Mouse (Mus musculus) limb, embryonic 13.5 days (tissue): ENCODE data around the gene Cerk. TPM values are rescaled to one million over a fixed set of nuclear protein-coding genes. Genes with fewer than 3 reads are reported as not detected.

Experiments used
- ATAC-seq: fragments of 200-750 bp; cut with Nextera tagmentation; 2 replicates; pipeline ENCODE4 v1.8.0; 2017; ENCODE audit warnings: low read depth, moderate number of reproducible peaks, moderate TSS enrichment; ENCODE audit not compliant: low FRiP score
- H3K27ac ChIP-seq: fragments of 300-500 bp; sonication (generic); 2 replicates; pipeline ENCODE4 v1.5.1; 2015; ENCODE audit warnings: inconsistent platforms, mild to moderate bottlenecking, moderate library complexity
- H3K27me3 ChIP-seq: fragments of 300-500 bp; sonication (generic); 2 replicates; pipeline ENCODE4 v1.6.1; 2015; ENCODE audit warnings: mild to moderate bottlenecking, inconsistent platforms
- H3K36me3 ChIP-seq: fragments of 300-500 bp; sonication (generic); 2 replicates; pipeline ENCODE4 v1.6.1; 2015; ENCODE audit warnings: inconsistent platforms, mild to moderate bottlenecking, moderate library complexity
- H3K4me1 ChIP-seq: fragments of 300-500 bp; sonication (generic); 2 replicates; pipeline ENCODE4 v1.6.1; 2015; ENCODE audit warnings: inconsistent platforms
- H3K4me2 ChIP-seq: fragments of 300-500 bp; sonication (generic); replicated peaks from 2 replicates; pipeline ENCODE4 v1.6.1; 2015; ENCODE audit warnings: inconsistent platforms, mild to moderate bottlenecking, moderate library complexity
- H3K4me3 ChIP-seq: fragments of 300-500 bp; sonication (generic); 2 replicates; pipeline ENCODE4 v1.5.1; 2015; ENCODE audit warnings: moderate library complexity, mild to moderate bottlenecking, inconsistent platforms
- H3K9ac ChIP-seq: fragments of 300-500 bp; sonication (generic); 2 replicates; pipeline ENCODE4 v1.6.1; 2015; ENCODE audit warnings: mild to moderate bottlenecking, inconsistent platforms
- H3K9me3 ChIP-seq: fragments of 300-500 bp; sonication (generic); 2 replicates; pipeline ENCODE4 v1.6.1; 2016; ENCODE audit warnings: inconsistent platforms
- WGBS: fragments of 180-500 bp; shearing (Covaris S2); methylation state at CpG from one replicate; pipeline ENCODE4 v1.1.7; 2015; 5-methylcytosine and 5-hydroxymethylcytosine counted together
- polyA plus RNA-seq: library from polyadenylated mRNA; unstranded; fragments of >200 nt; fragmentation: Nextera tagmentation; extraction: Ambion mirVana; gene quantifications from 2 replicates; pipeline ENCODE4 v1.2.1, GENCODE M21; 2015

Cerk gene
- polyA plus RNA-seq, 1 experiment from 2014 or later: 18.6 TPM

- ATAC-seq: no peak
- Histone ChIP-seq H3K27me3 (no peaks in the 10 kb centered on the region), H3K4me2 (no peak overlapping the region), H3K4me3 (no peak overlapping the region), H3K9ac (no peak overlapping the region), H3K4me1 (peaks cover 32% of the 10 kb centered on the region), H3K36me3 (peaks cover 32% of the 10 kb centered on the region), H3K27ac (no peak overlapping the region), H3K9me3 (no peaks in the 10 kb centered on the region)
- WGBS: 56% methylated on average over 5 of the region's 5 CpGs
Observed at GRCm38 (mm10) chr15:86116421-86116820, 69.5 kb downstream of the Cerk start.

- Histone ChIP-seq H3K4me2 (peak overlapping the region; percentile 37), H3K4me1 (peaks cover 32% of the 10 kb centered on the region), H3K36me3 (peaks cover 5% of the 10 kb centered on the region), H3K9me3 (no peaks in the 10 kb centered on the region), H3K4me3 (no peak overlapping the region), H3K9ac (0 out of 2 replicates have a peak overlapping the region, but pooled peaks have one; percentile 48), H3K27me3 (no peaks in the 10 kb centered on the region), H3K27ac (peak overlapping the region; percentile 72; the same call in 1 of the 2 replicates)
- WGBS: 6% methylated on average over 9 of the region's 9 CpGs
- ATAC-seq: no peak
Observed at GRCm38 (mm10) chr15:86113342-86113710, 72.6 kb downstream of the Cerk start.

- Histone ChIP-seq H3K9ac (0 out of 2 replicates have a peak overlapping the region, but pooled peaks have one; percentile 48), H3K4me1 (peaks cover 28% of the 10 kb centered on the region), H3K27me3 (no peaks in the 10 kb centered on the region), H3K9me3 (no peaks in the 10 kb centered on the region), H3K4me2 (peak overlapping the region; percentile 37), H3K27ac (peak overlapping the region; percentile 72; the same call in 1 of the 2 replicates), H3K4me3 (no peak overlapping the region), H3K36me3 (peaks cover 5% of the 10 kb centered on the region)
- WGBS: 9% methylated on average over 10 of the region's 10 CpGs
- ATAC-seq: no peak; the same call in 1 of the 2 replicates
Observed at GRCm38 (mm10) chr15:86112707-86113341, 73.1 kb downstream of the Cerk start.

- 79% methylated on average over 10 of the region's 10 CpGs for WGBS
- Histone ChIP-seq H3K9me3 (no peaks in the 10 kb centered on the region), H3K4me3 (no peak overlapping the region), H3K27me3 (no peaks in the 10 kb centered on the region), H3K9ac (0 out of 2 replicates have a peak overlapping the region, but pooled peaks have one; percentile 14), H3K36me3 (peaks cover 7% of the 10 kb centered on the region), H3K27ac (no peak overlapping the region), H3K4me1 (peaks cover 17% of the 10 kb centered on the region), H3K4me2 (no peak overlapping the region)
- ATAC-seq: no peak
Observed at GRCm38 (mm10) chr15:86110361-86111103, 75.4 kb downstream of the Cerk start.

GRCm38 (mm10) chr15:86109650-86110211 lies 76.2 kb downstream of the Cerk start:
- Histone ChIP-seq H3K27ac (no peak overlapping the region), H3K36me3 (peaks cover 11% of the 10 kb centered on the region), H3K4me3 (no peak overlapping the region), H3K27me3 (no peaks in the 10 kb centered on the region), H3K9ac (no peak overlapping the region), H3K9me3 (no peaks in the 10 kb centered on the region), H3K4me1 (peaks cover 17% of the 10 kb centered on the region), H3K4me2 (no peak overlapping the region)
- WGBS: 76% methylated on average over 8 of the region's 8 CpGs
- no peak for ATAC-seq

GRCm38 (mm10) chr15:86109245-86109644 lies 76.7 kb downstream of the Cerk start:
- WGBS: 79% methylated on average over 7 of the region's 7 CpGs
- H3K36me3 ChIP-seq: peaks cover 15% of the 10 kb centered on the region
- no peaks in the 10 kb centered on the region for H3K9me3 ChIP-seq
- ATAC-seq: no peak
- no peaks in the 10 kb centered on the region for H3K27me3 ChIP-seq
- H3K9ac ChIP-seq: no peak overlapping the region
- peaks cover 17% of the 10 kb centered on the region for H3K4me1 ChIP-seq
- no peak overlapping the region for H3K4me2 ChIP-seq
- no peak overlapping the region for H3K27ac ChIP-seq
- H3K4me3 ChIP-seq: no peak overlapping the region

GRCm38 (mm10) chr15:86107831-86108471 lies 78.0 kb downstream of the Cerk start:
- H3K4me2 ChIP-seq: no peak overlapping the region
- 87% methylated on average over 11 of the region's 11 CpGs for WGBS
- H3K4me3 ChIP-seq: no peak overlapping the region
- H3K4me1 ChIP-seq: peaks cover 9% of the 10 kb centered on the region
- no peaks in the 10 kb centered on the region for H3K27me3 ChIP-seq
- H3K9me3 ChIP-seq: no peaks in the 10 kb centered on the region
- H3K9ac ChIP-seq: no peak overlapping the region
- no peak for ATAC-seq
- no peak overlapping the region for H3K27ac ChIP-seq
- H3K36me3 ChIP-seq: peaks cover 26% of the 10 kb centered on the region

- Histone ChIP-seq H3K9me3 (no peaks in the 10 kb centered on the region), H3K4me3 (no peak overlapping the region), H3K4me1 (no peaks in the 10 kb centered on the region), H3K4me2 (no peak overlapping the region), H3K27me3 (no peaks in the 10 kb centered on the region), H3K27ac (no peak overlapping the region), H3K9ac (no peak overlapping the region), H3K36me3 (peaks cover 40% of the 10 kb centered on the region)
- ATAC-seq: no peak
- WGBS: 90% methylated on average over 6 of the region's 6 CpGs
Observed at GRCm38 (mm10) chr15:86105751-86106150, 80.2 kb downstream of the Cerk start.

- no peak overlapping the region for H3K4me2 ChIP-seq
- H3K27ac ChIP-seq: no peak overlapping the region
- H3K9me3 ChIP-seq: no peaks in the 10 kb centered on the region
- H3K4me3 ChIP-seq: no peak overlapping the region
- no peak overlapping the region for H3K9ac ChIP-seq
- no peaks in the 10 kb centered on the region for H3K27me3 ChIP-seq
- no peaks in the 10 kb centered on the region for H3K4me1 ChIP-seq
- no peak for ATAC-seq
- WGBS: 82% methylated on average over 7 of the region's 7 CpGs
- H3K36me3 ChIP-seq: peaks cover 40% of the 10 kb centered on the region
Observed at GRCm38 (mm10) chr15:86105345-86105697, 80.6 kb downstream of the Cerk start.

GRCm38 (mm10) chr15:86104401-86105344 lies 81.3 kb downstream of the Cerk start:
- H3K27ac ChIP-seq: no peak overlapping the region
- no peak overlapping the region for H3K4me3 ChIP-seq
- H3K9ac ChIP-seq: no peak overlapping the region
- H3K4me1 ChIP-seq: no peaks in the 10 kb centered on the region
- ATAC-seq: no peak
- no peaks in the 10 kb centered on the region for H3K9me3 ChIP-seq
- WGBS: 94% methylated on average over 19 of the region's 19 CpGs
- H3K27me3 ChIP-seq: no peaks in the 10 kb centered on the region
- peaks cover 40% of the 10 kb centered on the region for H3K36me3 ChIP-seq
- H3K4me2 ChIP-seq: no peak overlapping the region

GRCm38 (mm10) chr15:86102308-86102707 lies 83.6 kb downstream of the Cerk start:
- no peak for ATAC-seq
- H3K27me3 ChIP-seq: no peaks in the 10 kb centered on the region
- H3K4me2 ChIP-seq: no peak overlapping the region
- H3K4me1 ChIP-seq: no peaks in the 10 kb centered on the region
- no peaks in the 10 kb centered on the region for H3K9me3 ChIP-seq
- WGBS: 81% methylated on average over 15 of the region's 15 CpGs
- H3K4me3 ChIP-seq: no peak overlapping the region
- peaks cover 41% of the 10 kb centered on the region for H3K36me3 ChIP-seq
- H3K27ac ChIP-seq: no peak overlapping the region
- H3K9ac ChIP-seq: no peak overlapping the region
